Comparison of ENCODE assay signal across 16 mouse cellular contexts in genomic region chr13:42957856-42958255, GRCm38 (mm10).
DNase-seq lines count a peak whose midpoint lies in the region; ATAC-seq and TF ChIP-seq lines count a peak whose summit lies in the region.
"Had no signal": no experiment of that assay in that cellular context is flagged by ENCODE, and none has a peak within 500 bp of the region (broad histone marks: within the 10 kb centered on the region; RNA-seq: fewer than 3 reads in every experiment).

No protein-coding gene starts in this region.

- no peaks in the 10 kb centered on the region for H3K4me1 ChIP-seq in kidney, postnatal 0 days (replicated peaks; ENCODE audit: insufficient read depth, low read length)
- no peaks in the 10 kb centered on the region for H3K4me1 ChIP-seq in kidney, adult 2 months (ENCODE audit: control insufficient read depth, insufficient read depth, low read length)
- no peaks in the 10 kb centered on the region for H3K4me1 ChIP-seq in heart, postnatal 0 days (ENCODE audit: control insufficient read depth, insufficient read depth)
- no peaks in the 10 kb centered on the region for H3K4me1 ChIP-seq in midbrain, embryonic 13.5 days (replicated peaks)
- no peaks in the 10 kb centered on the region for H3K4me1 ChIP-seq in hindbrain, embryonic 10.5 days (replicated peaks)
- H3K4me1 ChIP-seq: hindbrain, embryonic 15.5 days; limb, embryonic 12.5 days had no signal

- no peak overlapping the region for H3K9ac ChIP-seq in kidney, postnatal 0 days (ENCODE audit: low read depth, low read length)
- no peak overlapping the region for H3K9ac ChIP-seq in heart, postnatal 0 days (replicated peaks; ENCODE audit: low read depth, low read length)
- H3K9ac ChIP-seq in midbrain, embryonic 13.5 days (replicated peaks), result no peak overlapping the region
- H3K9ac ChIP-seq: hindbrain, embryonic 15.5 days; limb, embryonic 12.5 days had no signal

- no peak for ATAC-seq in kidney, postnatal 0 days (replicated peaks; ENCODE audit: low FRiP score, low read depth)
- ATAC-seq in heart, postnatal 0 days (ENCODE audit: insufficient read depth, low read depth), result 0 out of 2 replicates have a peak, but pooled peaks have one; percentile 17
- ATAC-seq in midbrain, embryonic 13.5 days, result no peak

- TF ChIP-seq CTCF in kidney, postnatal 0 days (IDR thresholded peaks at IDR 0.05; ENCODE audit: low read depth), result no peak
- TF ChIP-seq CTCF in kidney, adult 2 months (conservative IDR thresholded peaks at IDR 0.05; ENCODE audit: insufficient read depth, insufficient read length, low read depth, low read length), result no peak
- TF ChIP-seq CTCF in heart, postnatal 0 days (IDR thresholded peaks at IDR 0.05; ENCODE audit: low read depth), result no peak

- peak; percentile 41 for DNase-seq in kidney, postnatal 0 days (ENCODE audit: low spot score)
- no peak for DNase-seq in kidney, adult 2 months
- peak; percentile 9 for DNase-seq in ovary, adult 18-20 months (ENCODE audit: low spot score)
- DNase-seq in ovary, postnatal 10 days (ENCODE audit: low spot score), result no peak
- peak; percentile 14 for DNase-seq in heart, postnatal 0 days (ENCODE audit: low spot score)
- peak; percentile 18 for DNase-seq in ovary, postnatal 36 days (ENCODE audit: low spot score)
- DNase-seq in hindbrain, embryonic 10.5 days (ENCODE audit: low spot score), result no peak
- DNase-seq: cerebellum, adult 8-10 months; embryo, embryonic 11 days; gastrocnemius, postnatal 36 days; kidney, adult 8-10 months had no signal

- WGBS in kidney, postnatal 0 days, result 55% methylated on average over 7 of the region's 7 CpGs
- 65% methylated on average over 7 of the region's 7 CpGs for WGBS in kidney, adult 2 months
- 46% methylated on average over 7 of the region's 7 CpGs for WGBS in heart, postnatal 0 days
- 68% methylated on average over 7 of the region's 7 CpGs for WGBS in midbrain, embryonic 13.5 days
- WGBS in hindbrain, embryonic 10.5 days, result 67% methylated on average over 7 of the region's 7 CpGs

- no peak for TF ChIP-seq EP300 in heart, postnatal 0 days (IDR thresholded peaks at IDR 0.05; ENCODE audit: low read depth)

- H3K27me3 ChIP-seq in kidney, postnatal 0 days (ENCODE audit: insufficient read depth, low read length), result no peaks in the 10 kb centered on the region
- no peaks in the 10 kb centered on the region for H3K27me3 ChIP-seq in kidney, adult 2 months (replicated peaks; ENCODE audit: control insufficient read depth, insufficient read depth, low read length)
- H3K27me3 ChIP-seq in heart, postnatal 0 days (ENCODE audit: control insufficient read depth, insufficient read depth, low read length), result no peaks in the 10 kb centered on the region
- H3K27me3 ChIP-seq in midbrain, embryonic 13.5 days, result no peaks in the 10 kb centered on the region
- no peaks in the 10 kb centered on the region for H3K27me3 ChIP-seq in hindbrain, embryonic 10.5 days (ENCODE audit: insufficient read depth, poor library complexity, severe bottlenecking)
- H3K27me3 ChIP-seq: hindbrain, embryonic 15.5 days; limb, embryonic 12.5 days had no signal

- H3K36me3 ChIP-seq in kidney, postnatal 0 days (ENCODE audit: insufficient read depth, low read length), result no peaks in the 10 kb centered on the region
- no peaks in the 10 kb centered on the region for H3K36me3 ChIP-seq in kidney, adult 2 months (ENCODE audit: control insufficient read depth, insufficient read depth, low read length)
- no peaks in the 10 kb centered on the region for H3K36me3 ChIP-seq in heart, postnatal 0 days (replicated peaks; ENCODE audit: control insufficient read depth, insufficient read depth, low read length)
- no peaks in the 10 kb centered on the region for H3K36me3 ChIP-seq in midbrain, embryonic 13.5 days
- no peaks in the 10 kb centered on the region for H3K36me3 ChIP-seq in hindbrain, embryonic 10.5 days
- H3K36me3 ChIP-seq: hindbrain, embryonic 15.5 days; limb, embryonic 12.5 days had no signal

- H3K4me3 ChIP-seq in kidney, postnatal 0 days (replicated peaks; ENCODE audit: low read depth, low read length), result no peak overlapping the region
- no peak overlapping the region for H3K4me3 ChIP-seq in kidney, adult 2 months (ENCODE audit: insufficient read depth, low read depth, low read length)
- no peak overlapping the region for H3K4me3 ChIP-seq in heart, postnatal 0 days (ENCODE audit: low read depth, low read length)
- no peak overlapping the region for H3K4me3 ChIP-seq in midbrain, embryonic 13.5 days (replicated peaks)
- H3K4me3 ChIP-seq in hindbrain, embryonic 10.5 days, result no peak overlapping the region
- H3K4me3 ChIP-seq: hindbrain, embryonic 15.5 days; limb, embryonic 12.5 days; myocyte had no signal

- no peak overlapping the region for H3K27ac ChIP-seq in kidney, postnatal 0 days
- H3K27ac ChIP-seq in kidney, adult 2 months (ENCODE audit: insufficient read depth, low read depth, low read length), result no peak overlapping the region
- H3K27ac ChIP-seq in heart, postnatal 0 days (ENCODE audit: low read depth), result no peak overlapping the region
- H3K27ac ChIP-seq in midbrain, embryonic 13.5 days, result no peak overlapping the region
- H3K27ac ChIP-seq in hindbrain, embryonic 10.5 days, result no peak overlapping the region
- H3K27ac ChIP-seq: hindbrain, embryonic 15.5 days; limb, embryonic 12.5 days had no signal

- H3K4me2 ChIP-seq in kidney, postnatal 0 days (ENCODE audit: low read length), result no peak overlapping the region
- no peak overlapping the region for H3K4me2 ChIP-seq in heart, postnatal 0 days (ENCODE audit: low read depth, low read length)
- H3K4me2 ChIP-seq in midbrain, embryonic 13.5 days (replicated peaks), result no peak overlapping the region
- H3K4me2 ChIP-seq: hindbrain, embryonic 15.5 days; limb, embryonic 12.5 days; midbrain, embryonic 11.5 days had no signal

- TF ChIP-seq POLR2A in kidney, adult 2 months (IDR thresholded peaks at IDR 0.05; ENCODE audit: low read depth, low read length), result no peak

- no peaks in the 10 kb centered on the region for H3K9me3 ChIP-seq in kidney, postnatal 0 days (replicated peaks; ENCODE audit: low read length)
- no peaks in the 10 kb centered on the region for H3K9me3 ChIP-seq in heart, postnatal 0 days (replicated peaks; ENCODE audit: control insufficient read depth, low read length)
- H3K9me3 ChIP-seq in midbrain, embryonic 13.5 days, result no peaks in the 10 kb centered on the region
- no peaks in the 10 kb centered on the region for H3K9me3 ChIP-seq in hindbrain, embryonic 10.5 days
- H3K9me3 ChIP-seq: hindbrain, embryonic 15.5 days; limb, embryonic 12.5 days had no signal

Comparison
In these comparisons a context has a peak if more than half of its experiments do, and no peak if none do; other contexts are left out.
1. DNase-seq: peak in kidney, postnatal 0 days (single experiment), ovary, adult 18-20 months (single experiment), heart, postnatal 0 days (single experiment) and ovary, postnatal 36 days (single experiment); none in kidney, adult 2 months (single experiment), ovary, postnatal 10 days (single experiment) and hindbrain, embryonic 10.5 days (single experiment).